Mouse (Mus musculus): ENCODE data around the gene Trappc3l.
A peak's percentile ranks its signal among the peaks of the same experiment; 100 is the strongest.

Trappc3l gene

GRCm38 (mm10) chr10:34095964-34096363, 58.6 kb downstream of the Trappc3l start:
- no peak for DNase-seq

GRCm38 (mm10) chr10:34096418-34096883, 59.1 kb downstream of the Trappc3l start, which contains the start of gene Calhm5:
Calhm5 (minus strand) TSS chr10:34096519.
- DNase-seq: peak; percentile 36 to 38

GRCm38 (mm10) chr10:34110863-34111465, 73.6 kb downstream of the Trappc3l start:
- no peak for DNase-seq

GRCm38 (mm10) chr10:34111964-34112738, 74.8 kb downstream of the Trappc3l start:
- no peak for DNase-seq

- no peak for DNase-seq
These were observed 79.7 kb downstream of the Trappc3l start for GRCm38 (mm10) chr10:34117131-34117530.

- no peak for DNase-seq
These were observed 80.4 kb downstream of the Trappc3l start for GRCm38 (mm10) chr10:34117770-34118169.

GRCm38 (mm10) chr10:34118421-34118820, 81.0 kb downstream of the Trappc3l start:
- no peak for DNase-seq

GRCm38 (mm10) chr10:34127392-34128378, 90.3 kb downstream of the Trappc3l start, which contains the start of gene Calhm6:
Calhm6 (minus strand) TSS chr10:34127984.
- peak; percentile 7 to 54 for DNase-seq

GRCm38 (mm10) chr10:34128391-34128790, 91.0 kb downstream of the Trappc3l start:
- peak; percentile 46 to 51 for DNase-seq

GRCm38 (mm10) chr10:34131356-34131755, 94.0 kb downstream of the Trappc3l start:
- DNase-seq: no peak

GRCm38 (mm10) chr10:34136432-34136831, 99.0 kb downstream of the Trappc3l start:
- no peak for DNase-seq

- DNase-seq: no peak
These were observed 100.6 kb downstream of the Trappc3l start for GRCm38 (mm10) chr10:34138027-34138426.

GRCm38 (mm10) chr10:34139768-34140167, 102.4 kb downstream of the Trappc3l start:
- no peak for DNase-seq

GRCm38 (mm10) chr10:34141693-34142092, 104.3 kb downstream of the Trappc3l start:
- DNase-seq: no peak

GRCm38 (mm10) chr10:34149772-34150171, 112.4 kb downstream of the Trappc3l start:
- no peak for DNase-seq

- no peak for DNase-seq
These were observed 113.1 kb downstream of the Trappc3l start for GRCm38 (mm10) chr10:34150454-34150853.

- peak in 1 of 2 experiments; percentile 29 for DNase-seq
These were observed 114.4 kb downstream of the Trappc3l start for GRCm38 (mm10) chr10:34151827-34152226.

- DNase-seq: no peak
These were observed 118.6 kb downstream of the Trappc3l start for GRCm38 (mm10) chr10:34155796-34156554.

Data from kidney, postnatal 36 days (tissue).